Mouse (Mus musculus): ENCODE measurements around the gene Klhdc8a.

GRCm38 (mm10) chr1:132343656-132344055 is 45.2 kb downstream of the Klhdc8a start:
- TF ChIP-seq CTCF (IDR thresholded peaks at IDR 0.05; ENCODE audit: low read depth) (no peak), EP300 (IDR thresholded peaks at IDR 0.05; ENCODE audit: low read depth) (no peak)

All from liver, postnatal 0 days (tissue).